Mouse (Mus musculus) retina, embryonic 14.5 days (tissue): ENCODE data around the gene Sh3d21.

Source experiments
- DNase-seq: peaks from one replicate; pipeline ENCODE4 v3.0.0-alpha.2; 2015; ENCODE audit warnings: low spot score

Sh3d21 gene

GRCm38 (mm10) chr4:126109613-126110373, 53.5 kb downstream of the Sh3d21 start:
- no peak for DNase-seq

GRCm38 (mm10) chr4:126108061-126108740, 55.1 kb downstream of the Sh3d21 start:
- no peak for DNase-seq

GRCm38 (mm10) chr4:126105131-126105783, 58.0 kb downstream of the Sh3d21 start:
- no peak for DNase-seq

GRCm38 (mm10) chr4:126104261-126105075, 58.8 kb downstream of the Sh3d21 start:
- peak; percentile 28 for DNase-seq

GRCm38 (mm10) chr4:126103590-126104068, 59.7 kb downstream of the Sh3d21 start, which contains the start of gene Stk40:
Stk40 (plus strand) TSS chr4:126103957.
- peak; percentile 99 for DNase-seq

- DNase-seq, result peak; percentile 70
Measured at GRCm38 (mm10) chr4:126103057-126103581, 60.2 kb downstream of the Sh3d21 start.

GRCm38 (mm10) chr4:126102061-126102841, 61.0 kb downstream of the Sh3d21 start:
- peak; percentile 30 for DNase-seq

- DNase-seq, result no peak
Measured at GRCm38 (mm10) chr4:126100764-126101163, 62.5 kb downstream of the Sh3d21 start.
